Mouse (Mus musculus): ENCODE results near the gene Inf2.

The Inf2 gene

GRCm38 (mm10) chr12:112570160-112570559 is 18.4 kb upstream of the Inf2 start:
- DNase-seq (ENCODE audit: low spot score): no peak

- DNase-seq (ENCODE audit: low spot score): no peak
Measured at GRCm38 (mm10) chr12:112571064-112571463, 17.5 kb upstream of the Inf2 start.

DNA sequence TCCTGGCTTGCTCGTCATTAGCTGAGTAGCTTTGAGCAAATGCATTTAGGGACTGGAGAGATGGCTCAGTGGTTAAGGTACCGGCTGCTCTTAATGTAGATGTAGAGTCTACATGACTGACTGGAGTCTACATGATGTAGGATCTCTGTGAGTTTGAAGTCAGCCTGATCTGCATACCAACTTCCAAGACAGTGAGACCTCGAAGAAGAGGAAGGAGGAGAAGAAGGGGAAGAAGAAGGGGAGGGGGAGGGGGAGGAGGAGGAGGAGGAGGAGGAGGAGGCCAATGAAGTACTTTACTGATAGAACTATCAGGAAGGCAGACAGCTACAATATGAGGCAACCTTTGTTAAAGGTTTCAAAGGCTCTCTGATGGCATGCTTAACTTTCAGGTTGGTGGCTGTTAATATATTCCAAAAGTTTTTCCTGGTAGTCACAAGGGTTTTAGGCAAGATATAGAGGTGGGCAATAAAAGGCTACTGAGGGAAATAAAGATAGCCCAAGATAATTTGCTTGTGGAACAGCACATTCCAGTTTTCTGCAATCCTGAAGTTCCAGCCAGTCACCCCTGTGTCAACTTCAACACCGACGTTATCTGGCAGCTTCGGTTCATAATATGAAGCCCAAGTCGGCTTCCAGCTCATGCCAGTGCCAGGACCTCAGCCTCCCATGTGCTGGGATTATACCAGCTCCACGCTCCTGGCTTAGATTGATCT is 13.2 kb upstream of the Inf2 start:
- DNase-seq (ENCODE audit: low spot score): no peak

- no peak for DNase-seq (ENCODE audit: low spot score)
Measured at GRCm38 (mm10) chr12:112576341-112576740, 12.2 kb upstream of the Inf2 start.

DNA sequence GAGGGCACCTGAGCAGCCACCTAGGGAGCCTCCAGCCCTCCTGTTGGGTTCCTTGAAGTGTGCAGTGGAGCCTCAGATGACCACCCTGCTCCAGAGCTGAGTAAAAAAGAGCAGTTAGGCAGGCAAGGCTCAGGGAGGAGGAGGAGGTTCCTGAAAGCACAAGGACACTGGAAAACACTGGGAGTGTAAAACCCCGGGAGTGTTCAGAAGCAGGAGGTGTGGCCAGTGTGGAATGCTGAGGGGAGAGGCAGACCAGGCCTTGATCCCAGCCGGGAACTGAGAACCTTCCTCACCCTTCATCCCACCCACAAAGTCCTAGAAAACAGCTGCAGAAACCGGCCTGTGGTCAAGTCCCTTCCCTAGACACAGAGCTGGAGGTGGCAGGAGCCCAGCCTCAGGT is 11.8 kb upstream of the Inf2 start:
- no peak for DNase-seq (ENCODE audit: low spot score)

- peak; percentile 41 for DNase-seq (ENCODE audit: low spot score)
Measured at GRCm38 (mm10) chr12:112578296-112579090, 10.1 kb upstream of the Inf2 start.

- no peak for DNase-seq (ENCODE audit: low spot score)
Measured at GRCm38 (mm10) chr12:112579430-112579829, 9.2 kb upstream of the Inf2 start.

DNA sequence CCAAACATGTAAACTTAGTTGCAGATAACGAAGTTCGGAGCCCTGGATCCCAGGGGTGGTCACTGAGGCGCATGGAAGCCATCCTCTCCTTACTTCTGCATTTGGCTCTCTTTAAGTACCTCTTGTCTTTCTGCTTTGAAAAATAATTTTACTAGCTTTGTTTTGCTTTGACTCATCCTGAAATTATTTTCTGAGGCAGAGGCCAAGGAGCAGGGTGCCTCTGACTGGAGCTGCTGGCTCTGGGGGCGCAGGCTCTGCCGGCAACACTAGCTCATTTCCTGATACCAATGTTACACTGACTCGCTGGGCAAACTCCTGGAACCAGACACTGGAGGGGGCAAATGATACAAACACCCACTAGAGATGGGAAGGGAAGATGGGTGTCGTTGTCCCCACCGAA is 8.7 kb upstream of the Inf2 start:
- DNase-seq (ENCODE audit: low spot score): no peak

- no peak for DNase-seq (ENCODE audit: low spot score)
Measured at GRCm38 (mm10) chr12:112581113-112581512, 7.5 kb upstream of the Inf2 start.

DNA sequence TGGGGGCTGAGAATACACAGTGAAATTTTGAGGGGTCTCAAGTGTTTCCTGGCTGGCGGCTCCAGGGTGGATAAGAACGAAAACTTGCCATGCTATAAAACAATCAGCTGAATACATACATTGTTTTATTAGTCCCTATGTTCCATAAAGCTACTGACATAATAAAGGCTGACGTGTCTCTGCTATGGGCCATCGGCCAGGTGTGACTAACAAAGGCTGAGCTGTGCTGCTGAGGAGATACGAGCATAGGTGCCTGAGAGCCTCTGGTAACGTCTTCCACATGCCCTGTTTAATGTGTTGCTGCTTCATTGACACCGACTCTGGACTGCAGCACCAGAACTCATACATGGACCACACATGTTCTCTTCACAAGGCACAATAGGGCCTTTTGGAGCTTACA is 3.6 kb upstream of the Inf2 start:
- DNase-seq (ENCODE audit: low spot score): no peak

DNA sequence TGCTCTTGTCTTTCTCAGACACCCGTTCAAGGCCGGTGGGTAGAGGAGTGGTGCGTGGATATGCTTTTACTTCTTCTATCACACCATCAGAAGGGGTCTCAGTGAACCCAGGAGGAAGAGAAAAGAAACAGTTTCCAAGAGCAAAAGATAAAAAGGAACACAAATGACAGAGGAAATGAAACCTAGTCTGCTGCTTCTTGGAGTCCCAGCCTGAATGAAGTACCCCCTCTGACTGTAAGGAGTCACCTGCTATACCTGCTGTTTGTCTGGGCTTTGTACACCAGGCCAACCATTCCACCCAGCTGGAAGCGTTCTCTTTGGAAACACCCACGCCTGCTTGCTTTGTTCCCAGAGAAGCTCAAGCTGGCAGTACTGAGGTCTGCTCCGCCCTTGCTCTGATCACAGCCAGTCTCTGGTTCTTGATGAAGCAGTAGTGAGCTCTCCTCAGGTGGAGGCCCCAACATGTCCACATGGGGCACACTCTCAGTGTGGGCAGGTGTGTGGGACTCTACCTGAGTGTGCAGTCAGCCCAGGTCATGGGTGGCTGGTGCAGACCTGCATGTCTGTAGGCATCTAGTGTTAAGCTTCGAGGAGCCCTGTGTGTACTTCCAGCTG is 2.6 kb upstream of the Inf2 start:
- no peak for DNase-seq (ENCODE audit: low spot score)

DNA sequence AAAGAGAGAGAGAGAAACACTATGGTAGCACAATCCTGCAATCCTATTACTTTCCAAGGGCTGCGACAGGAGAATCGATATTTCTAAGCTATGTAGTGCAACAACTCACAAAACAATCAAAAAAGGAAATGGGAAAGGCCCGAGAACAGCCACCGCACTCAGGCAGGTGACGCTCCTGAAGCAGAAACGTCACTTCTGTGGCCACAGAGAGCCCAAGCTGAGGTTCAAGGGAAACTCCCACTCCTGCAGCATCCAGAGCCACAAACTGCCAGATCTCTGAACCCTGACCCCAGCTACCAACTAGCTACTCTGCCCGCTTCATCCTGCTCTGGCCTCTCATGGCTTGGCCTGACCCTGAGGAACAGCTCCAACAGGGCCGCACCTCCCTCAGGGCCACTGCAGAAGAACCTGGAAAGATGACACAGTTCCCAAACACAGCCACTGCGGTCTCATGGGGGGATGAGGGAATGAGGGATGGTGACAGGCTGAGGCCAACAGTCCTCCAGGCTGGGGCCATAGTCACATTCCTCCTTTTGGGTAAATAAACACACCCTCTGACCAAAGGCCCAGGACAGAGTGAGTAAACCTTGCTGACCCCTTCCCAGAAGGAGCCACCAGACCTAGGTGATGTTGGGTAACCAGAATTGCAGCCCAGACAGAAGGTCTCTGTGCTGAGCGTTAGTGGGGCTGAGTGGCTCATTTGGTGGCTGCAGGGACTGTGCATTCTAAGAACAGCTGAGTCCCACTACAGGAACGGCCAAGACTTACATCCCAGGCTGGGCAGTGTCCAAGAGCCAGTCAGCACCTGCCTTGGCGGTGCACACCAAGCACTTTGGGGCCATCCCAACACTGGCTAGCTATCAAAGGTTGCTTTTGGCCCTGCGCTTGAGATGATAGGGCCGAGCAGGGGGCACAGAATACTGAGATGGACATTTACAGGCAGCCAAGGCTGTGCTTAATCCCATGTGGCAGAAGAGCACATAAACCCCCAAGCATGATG is 1.2 kb upstream of the Inf2 start:
- no peak for DNase-seq (ENCODE audit: low spot score)

- DNase-seq (ENCODE audit: low spot score): no peak
Measured at GRCm38 (mm10) chr12:112589491-112590191, 1.1 kb downstream of the Inf2 start.

DNA sequence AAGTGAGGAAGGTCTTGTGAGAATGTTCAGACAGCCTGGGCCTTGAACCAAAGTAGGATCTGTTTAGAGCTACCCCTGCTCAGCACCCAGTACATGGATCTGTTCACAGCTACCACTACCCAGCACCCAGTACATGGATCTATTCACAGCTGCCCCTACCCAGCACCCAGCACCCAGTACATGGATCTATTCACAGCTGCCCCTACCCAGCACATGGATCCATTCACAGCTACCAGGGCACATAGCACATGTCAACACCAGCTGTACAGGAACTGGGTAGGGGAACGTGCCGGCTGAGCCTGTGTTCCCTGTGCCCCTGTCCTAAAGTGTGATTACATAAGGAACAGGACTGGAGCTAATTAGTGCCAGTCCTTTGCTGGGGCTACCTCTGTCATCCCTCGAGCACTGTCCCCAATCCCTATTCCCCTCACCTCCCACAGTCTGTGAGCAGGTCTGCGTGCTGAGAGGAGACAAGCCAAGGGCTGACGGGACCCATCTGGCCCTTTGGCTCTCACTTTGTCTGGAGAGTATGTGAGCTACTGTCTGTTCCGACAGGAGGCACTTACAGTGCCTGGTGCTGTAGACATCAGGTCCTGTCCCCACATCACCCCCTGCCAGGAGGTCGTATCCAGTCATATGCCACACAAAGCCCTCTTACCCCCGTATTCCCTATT is 2.1 kb downstream of the Inf2 start:
- DNase-seq (ENCODE audit: low spot score): no peak

- DNase-seq (ENCODE audit: low spot score): no peak
Measured at GRCm38 (mm10) chr12:112591240-112591639, 2.7 kb downstream of the Inf2 start.

DNA sequence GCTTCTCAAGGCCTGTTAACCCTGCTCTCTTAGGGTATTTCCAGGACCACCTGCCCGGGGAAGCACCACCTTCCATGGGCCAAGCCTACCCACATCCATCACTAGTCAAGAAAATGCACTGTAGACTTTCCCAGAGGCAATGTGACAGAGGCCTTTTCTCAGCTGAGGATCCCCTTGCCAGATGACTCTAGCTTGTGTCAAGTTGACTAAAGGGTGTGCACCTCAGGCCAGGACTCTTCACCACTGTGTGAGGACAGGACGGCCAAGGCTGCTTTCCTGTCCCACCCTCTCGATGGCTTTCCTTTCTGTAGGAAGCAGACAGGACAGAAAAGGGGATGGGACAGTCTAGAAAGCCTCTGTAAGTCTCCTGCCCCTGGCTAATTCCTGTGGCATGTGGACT is 3.1 kb downstream of the Inf2 start:
- DNase-seq (ENCODE audit: low spot score): no peak

GRCm38 (mm10) chr12:112592985-112593734 is 4.6 kb downstream of the Inf2 start:
- DNase-seq (ENCODE audit: low spot score): no peak

- no peak for DNase-seq (ENCODE audit: low spot score)
Measured at GRCm38 (mm10) chr12:112593951-112594915, 5.6 kb downstream of the Inf2 start.

DNA sequence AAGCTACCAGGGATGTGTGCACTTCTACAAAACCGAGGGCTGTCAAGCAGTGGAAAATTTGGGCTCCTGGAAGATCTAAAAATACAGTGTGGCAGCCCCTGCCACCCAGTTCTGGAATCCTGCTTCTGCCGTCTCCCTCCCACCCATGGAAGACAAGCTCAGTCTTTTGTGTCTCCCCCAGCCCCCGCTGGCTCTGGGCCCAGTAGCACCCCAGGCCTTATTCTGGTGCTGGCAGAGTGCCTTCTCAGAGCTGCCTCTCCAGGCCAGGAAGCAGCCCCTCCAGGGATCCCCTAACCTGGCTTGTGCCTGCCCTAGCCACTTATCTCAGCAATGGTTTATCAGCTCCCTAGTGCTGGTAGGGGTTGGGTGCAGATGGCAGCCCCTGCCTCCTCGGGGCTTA is 6.4 kb downstream of the Inf2 start:
- DNase-seq (ENCODE audit: low spot score): peak; percentile 31
